Mouse (Mus musculus) megakaryocyte, embryonic 14.5 days (primary cell): ENCODE measurements around the gene Tmem45b.

ENCODE experiments used
- FLI1 ChIP-seq: IDR thresholded peaks from 2 replicates; pipeline ENCODE4 v1.6.1; 2012; ENCODE audit warnings: low read length, inconsistent platforms, mixed read lengths
- GATA1 ChIP-seq: IDR thresholded peaks from 3 replicates; pipeline ENCODE4 v1.6.1; 2012; ENCODE audit warnings: mixed read lengths, low read length, inconsistent platforms, borderline replicate concordance

DNA sequence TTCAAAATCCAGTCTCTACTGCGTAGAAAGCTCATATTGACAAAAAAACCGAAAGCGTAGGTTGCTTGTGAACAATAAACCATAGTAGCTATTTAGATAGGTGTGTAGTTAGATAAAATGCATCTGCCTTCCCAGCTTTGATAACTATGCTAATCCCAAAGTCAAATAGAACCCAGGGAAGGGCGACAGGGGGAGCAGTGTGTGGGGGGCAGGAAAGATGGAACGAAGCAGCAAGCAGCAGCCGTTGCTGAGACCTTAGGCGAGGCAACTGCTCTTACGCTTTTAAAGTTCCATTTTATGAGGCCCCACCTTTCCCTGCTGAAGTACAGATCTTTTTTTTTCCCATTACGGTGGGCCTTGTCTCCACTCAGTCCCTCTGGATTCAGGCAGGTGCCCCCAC is 1.1 kb downstream of the Tmem45b start:
- no peak for TF ChIP-seq GATA1
- TF ChIP-seq FLI1: no peak
